Mouse (Mus musculus) hindbrain, embryonic 15.5 days (tissue): ENCODE measurements at regions not wholly inside any gene's neighbourhood (a gene's known extent, or its start where the extent isn't known, plus 50 kb on each side); places are given as distances from the start of the nearest gene placed in this dataset.

Experiments
- ATAC-seq: fragments of 200-750 bp; cut with Nextera tagmentation; 2 replicates; pipeline ENCODE4 v1.8.0; 2017; ENCODE audit warnings: low read depth, moderate number of reproducible peaks, moderate TSS enrichment; ENCODE audit not compliant: low FRiP score
- H3K27ac ChIP-seq: fragments of 300-500 bp; sonication (generic); replicated peaks from 2 replicates; pipeline ENCODE4 v1.5.1; 2015; ENCODE audit warnings: mild to moderate bottlenecking, inconsistent platforms
- H3K27me3 ChIP-seq: fragments of 300-500 bp; sonication (generic); 2 replicates; pipeline ENCODE4 v1.6.1; 2015; ENCODE audit warnings: control low read depth, inconsistent platforms
- H3K36me3 ChIP-seq: fragments of 300-500 bp; sonication (generic); 2 replicates; pipeline ENCODE4 v1.6.1; 2015; ENCODE audit warnings: control low read depth, inconsistent platforms
- H3K4me1 ChIP-seq: fragments of 300-500 bp; sonication (generic); replicated peaks from 2 replicates; pipeline ENCODE4 v1.6.1; 2015; ENCODE audit warnings: control low read depth, inconsistent platforms
- H3K4me2 ChIP-seq: fragments of 300-500 bp; sonication (generic); 2 replicates; pipeline ENCODE4 v1.6.1; 2015; ENCODE audit warnings: moderate library complexity, mild to moderate bottlenecking, inconsistent platforms
- H3K4me3 ChIP-seq: fragments of 300-500 bp; sonication (generic); 2 replicates; pipeline ENCODE4 v1.5.1; 2015; ENCODE audit warnings: mild to moderate bottlenecking, inconsistent platforms
- H3K9ac ChIP-seq: fragments of 300-500 bp; sonication (generic); 2 replicates; pipeline ENCODE4 v1.6.1; 2015; ENCODE audit warnings: inconsistent platforms
- H3K9me3 ChIP-seq: fragments of 300-500 bp; sonication (generic); 2 replicates; pipeline ENCODE4 v1.6.1; 2016; ENCODE audit warnings: control low read depth, inconsistent platforms
- WGBS: fragments of 180-500 bp; shearing (Covaris S2); methylation state at CpG from one replicate; pipeline ENCODE4 v1.1.7; 2015; 5-methylcytosine and 5-hydroxymethylcytosine counted together

GRCm38 (mm10) chr9:43660896-43661563 lies 82.8 kb upstream of the Nectin1 start:
- no peaks in the 10 kb centered on the region for H3K27me3 ChIP-seq
- no peak overlapping the region for H3K27ac ChIP-seq
- H3K36me3 ChIP-seq: no peaks in the 10 kb centered on the region
- whole genome bisulfite sequencing: 38% methylated on average over 11 of the region's 11 CpGs
- H3K4me1 ChIP-seq: 0 out of 2 replicates have a peak, but pooled peaks cover 2% of the 10 kb centered on the region
- H3K4me2 ChIP-seq: no peak overlapping the region
- H3K9ac ChIP-seq: no peak overlapping the region
- ATAC-seq: no peak
- no peaks in the 10 kb centered on the region for H3K9me3 ChIP-seq
- H3K4me3 ChIP-seq: no peak overlapping the region

GRCm38 (mm10) chr9:43661646-43662045 lies 82.1 kb upstream of the Nectin1 start:
- Histone ChIP-seq H3K9ac (no peak overlapping the region), H3K4me1 (0 out of 2 replicates have a peak, but pooled peaks cover 2% of the 10 kb centered on the region), H3K27ac (no peak overlapping the region), H3K4me2 (no peak overlapping the region), H3K36me3 (no peaks in the 10 kb centered on the region), H3K27me3 (no peaks in the 10 kb centered on the region), H3K9me3 (no peaks in the 10 kb centered on the region), H3K4me3 (no peak overlapping the region)
- ATAC-seq: no peak
- 45% methylated on average over 6 of the region's 6 CpGs for WGBS

- no peak for ATAC-seq
- no peak overlapping the region for H3K27ac ChIP-seq
- peaks cover 9% of the 10 kb centered on the region; the same call in 1 of the 2 replicates for H3K4me1 ChIP-seq
- WGBS: 95% methylated on average over 6 of the region's 6 CpGs
- no peak overlapping the region for H3K9ac ChIP-seq
- no peaks in the 10 kb centered on the region for H3K27me3 ChIP-seq
- no peak overlapping the region for H3K4me3 ChIP-seq
- H3K9me3 ChIP-seq: no peaks in the 10 kb centered on the region
- no peak overlapping the region for H3K4me2 ChIP-seq
- H3K36me3 ChIP-seq: no peaks in the 10 kb centered on the region
Observed at GRCm38 (mm10) chr9:43667386-43667785, 76.4 kb upstream of the Nectin1 start.

GRCm38 (mm10) chr9:43667974-43668373 lies 75.8 kb upstream of the Nectin1 start:
- no peak overlapping the region for H3K4me3 ChIP-seq
- no peaks in the 10 kb centered on the region for H3K9me3 ChIP-seq
- no peaks in the 10 kb centered on the region for H3K36me3 ChIP-seq
- H3K27me3 ChIP-seq: no peaks in the 10 kb centered on the region
- no peak overlapping the region for H3K4me2 ChIP-seq
- H3K27ac ChIP-seq: no peak overlapping the region
- H3K9ac ChIP-seq: no peak overlapping the region
- ATAC-seq: no peak
- 70% methylated on average over 4 of the region's 4 CpGs for WGBS
- peaks cover 9% of the 10 kb centered on the region; the same call in 1 of the 2 replicates for H3K4me1 ChIP-seq

GRCm38 (mm10) chr9:43668731-43669130 lies 75.1 kb upstream of the Nectin1 start:
- Histone ChIP-seq H3K36me3 (no peaks in the 10 kb centered on the region), H3K27ac (no peak overlapping the region), H3K4me3 (no peak overlapping the region), H3K9me3 (no peaks in the 10 kb centered on the region), H3K4me1 (peaks cover 10% of the 10 kb centered on the region), H3K27me3 (no peaks in the 10 kb centered on the region), H3K9ac (no peak overlapping the region), H3K4me2 (no peak overlapping the region)
- 77% methylated on average over 7 of the region's 7 CpGs for WGBS
- no peak for ATAC-seq

GRCm38 (mm10) chr9:43670563-43670962 lies 73.2 kb upstream of the Nectin1 start:
- Histone ChIP-seq H3K4me1 (peaks cover 20% of the 10 kb centered on the region), H3K27ac (no peak overlapping the region), H3K9ac (no peak overlapping the region), H3K4me2 (no peak overlapping the region), H3K9me3 (no peaks in the 10 kb centered on the region), H3K27me3 (no peaks in the 10 kb centered on the region), H3K36me3 (no peaks in the 10 kb centered on the region), H3K4me3 (no peak overlapping the region)
- 71% methylated on average over 5 of the region's 5 CpGs for WGBS
- ATAC-seq: no peak

- Histone ChIP-seq H3K4me3 (no peak overlapping the region), H3K4me2 (no peak overlapping the region), H3K4me1 (peaks cover 20% of the 10 kb centered on the region), H3K27ac (no peak overlapping the region), H3K36me3 (no peaks in the 10 kb centered on the region), H3K9ac (no peak overlapping the region), H3K27me3 (no peaks in the 10 kb centered on the region), H3K9me3 (no peaks in the 10 kb centered on the region)
- 62% methylated on average over 4 of the region's 4 CpGs for WGBS
- ATAC-seq: no peak
Observed at GRCm38 (mm10) chr9:43673171-43673680, 70.6 kb upstream of the Nectin1 start.

- H3K4me1 ChIP-seq: peaks cover 17% of the 10 kb centered on the region
Observed at GRCm38 (mm10) chr9:43674321-43674720, 69.5 kb upstream of the Nectin1 start.

GRCm38 (mm10) chr9:43676011-43676410 lies 67.8 kb upstream of the Nectin1 start:
- no peaks in the 10 kb centered on the region for H3K36me3 ChIP-seq
- 0 out of 2 replicates have a peak, but pooled peaks cover 3% of the 10 kb centered on the region for H3K27me3 ChIP-seq
- H3K9me3 ChIP-seq: no peaks in the 10 kb centered on the region
- no peak overlapping the region for H3K9ac ChIP-seq
- no peak for ATAC-seq
- H3K4me3 ChIP-seq: no peak overlapping the region
- H3K4me2 ChIP-seq: no peak overlapping the region
- H3K4me1 ChIP-seq: peaks cover 11% of the 10 kb centered on the region; the same call in 1 of the 2 replicates
- no peak overlapping the region for H3K27ac ChIP-seq
- WGBS: 74% methylated on average over 2 of the region's 2 CpGs

More at GRCm38 (mm10) chr9:43674321-43674720, 69.5 kb upstream of the Nectin1 start:
- ATAC-seq: no peak
- no peaks in the 10 kb centered on the region for H3K27me3 ChIP-seq
- H3K4me2 ChIP-seq: no peak overlapping the region
- no peaks in the 10 kb centered on the region for H3K9me3 ChIP-seq
- H3K36me3 ChIP-seq: no peaks in the 10 kb centered on the region
- H3K27ac ChIP-seq: no peak overlapping the region
- WGBS: 45% methylated on average over 8 of the region's 8 CpGs
- H3K9ac ChIP-seq: no peak overlapping the region
- H3K4me3 ChIP-seq: no peak overlapping the region

GRCm38 (mm10) chr9:43679331-43679730 lies 64.5 kb upstream of the Nectin1 start:
- Histone ChIP-seq H3K36me3 (no peaks in the 10 kb centered on the region), H3K4me2 (no peak overlapping the region), H3K4me1 (peaks cover 4% of the 10 kb centered on the region; the same call in 1 of the 2 replicates), H3K27me3 (0 out of 2 replicates have a peak, but pooled peaks cover 3% of the 10 kb centered on the region), H3K9ac (no peak overlapping the region), H3K9me3 (no peaks in the 10 kb centered on the region), H3K4me3 (no peak overlapping the region), H3K27ac (no peak overlapping the region)
- 46% methylated on average over 17 of the region's 17 CpGs for WGBS
- no peak for ATAC-seq

- Histone ChIP-seq H3K4me3 (no peak overlapping the region), H3K36me3 (no peaks in the 10 kb centered on the region), H3K4me2 (no peak overlapping the region), H3K27ac (no peak overlapping the region), H3K9me3 (no peaks in the 10 kb centered on the region), H3K27me3 (0 out of 2 replicates have a peak, but pooled peaks cover 3% of the 10 kb centered on the region), H3K4me1 (no peaks in the 10 kb centered on the region), H3K9ac (no peak overlapping the region)
- ATAC-seq: no peak
- 67% methylated on average over 3 of the region's 3 CpGs for WGBS
Observed at GRCm38 (mm10) chr9:43681317-43681716, 62.5 kb upstream of the Nectin1 start.

GRCm38 (mm10) chr9:43682102-43682501 lies 61.7 kb upstream of the Nectin1 start:
- no peak overlapping the region for H3K9ac ChIP-seq
- H3K27ac ChIP-seq: no peak overlapping the region
- no peak for ATAC-seq
- no peaks in the 10 kb centered on the region for H3K4me1 ChIP-seq
- no peaks in the 10 kb centered on the region for H3K36me3 ChIP-seq
- H3K27me3 ChIP-seq: 0 out of 2 replicates have a peak, but pooled peaks cover 3% of the 10 kb centered on the region
- 84% methylated on average over 5 of the region's 5 CpGs for WGBS
- H3K4me3 ChIP-seq: no peak overlapping the region
- no peak overlapping the region for H3K4me2 ChIP-seq
- H3K9me3 ChIP-seq: no peaks in the 10 kb centered on the region
